In genomic region chr1:153379832-153380231, GRCm38 (mm10) we compare ENCODE assay signal across 24 mouse cellular contexts. TPM values are rescaled to one million over a fixed set of nuclear protein-coding genes. Genes with fewer than 3 reads are reported as not detected.
A peak's percentile ranks its signal among the peaks of the same experiment; 100 is the strongest.
DNase-seq lines count a peak whose midpoint lies in the region; ATAC-seq lines count a peak whose summit lies in the region.
"Had no signal": no experiment of that assay in that cellular context is flagged by ENCODE, and none has a peak within 500 bp of the region (broad histone marks: within the 10 kb centered on the region; RNA-seq: fewer than 3 reads in every experiment).

No protein-coding gene starts in this region.

- no peak for ATAC-seq in hindbrain, embryonic 13.5 days (ENCODE audit: low FRiP score)
- no peak for ATAC-seq in forebrain, embryonic 16.5 days
- ATAC-seq: forebrain, embryonic 15.5 days; intestine, postnatal 0 days; liver, postnatal 0 days; midbrain, embryonic 13.5 days had no signal

- no peak overlapping the region for H3K4me2 ChIP-seq in hindbrain, embryonic 13.5 days
- no peak overlapping the region for H3K4me2 ChIP-seq in forebrain, embryonic 16.5 days (ENCODE audit: low read length)
- H3K4me2 ChIP-seq: forebrain, embryonic 15.5 days; heart, embryonic 13.5 days; hindbrain, embryonic 14.5 days; kidney, embryonic 15.5 days; liver, embryonic 11.5 days; midbrain, embryonic 13.5 days had no signal

- H3K9ac ChIP-seq in hindbrain, embryonic 13.5 days: no peak overlapping the region
- no peak overlapping the region for H3K9ac ChIP-seq in forebrain, embryonic 16.5 days (replicated peaks; ENCODE audit: low read depth, low read length)
- H3K9ac ChIP-seq: forebrain, embryonic 15.5 days; heart, embryonic 13.5 days; hindbrain, embryonic 14.5 days; kidney, embryonic 15.5 days; liver, postnatal 0 days; midbrain, embryonic 13.5 days had no signal

- WGBS in hindbrain, embryonic 13.5 days: 89% methylated on average over 5 of the region's 5 CpGs
- WGBS in forebrain, embryonic 16.5 days: 88% methylated on average over 5 of the region's 5 CpGs

- H3K36me3 ChIP-seq in hindbrain, embryonic 13.5 days: no peaks in the 10 kb centered on the region
- H3K36me3 ChIP-seq in forebrain, embryonic 16.5 days (ENCODE audit: control insufficient read depth, insufficient read depth): no peaks in the 10 kb centered on the region
- H3K36me3 ChIP-seq: embryonic facial prominence, embryonic 10.5 days; forebrain, embryonic 15.5 days; heart, embryonic 13.5 days; kidney, embryonic 15.5 days; midbrain, embryonic 13.5 days had no signal

- H3K4me3 ChIP-seq in hindbrain, embryonic 13.5 days: no peak overlapping the region
- H3K4me3 ChIP-seq in forebrain, embryonic 16.5 days (replicated peaks; ENCODE audit: low read length): no peak overlapping the region
- H3K4me3 ChIP-seq: embryonic facial prominence, embryonic 10.5 days; forebrain, embryonic 15.5 days; heart, embryonic 13.5 days; kidney, embryonic 15.5 days; megakaryocyte, embryonic 14.5 days; midbrain, embryonic 13.5 days had no signal

- H3K27ac ChIP-seq in hindbrain, embryonic 13.5 days: no peak overlapping the region
- no peak overlapping the region for H3K27ac ChIP-seq in forebrain, embryonic 16.5 days (ENCODE audit: low read length)
- H3K27ac ChIP-seq: embryonic facial prominence, embryonic 10.5 days; forebrain, embryonic 15.5 days; heart, embryonic 13.5 days; hindbrain, embryonic 14.5 days; kidney, embryonic 15.5 days; midbrain, embryonic 13.5 days; stomach, postnatal 0 days had no signal

- DNase-seq in lung, postnatal 10 days: peak; percentile 8
- DNase-seq in lung, postnatal 4 days: no peak
- DNase-seq in induced T-regulatory cell, adult 2 months (ENCODE audit: low read depth): peak; percentile 61
- DNase-seq in thymus, postnatal 14 days: peak; percentile 51
- no peak for DNase-seq in spleen, adult 18-20 months
- DNase-seq: adrenal gland, postnatal 36 days; cerebellum, adult 9-10 months; gastrocnemius, postnatal 10 days; heart, adult 18-20 months; heart, postnatal 14 days; liver, postnatal 0 days had no signal

- H3K27me3 ChIP-seq in hindbrain, embryonic 13.5 days: no peaks in the 10 kb centered on the region
- no peaks in the 10 kb centered on the region for H3K27me3 ChIP-seq in forebrain, embryonic 16.5 days (replicated peaks; ENCODE audit: control insufficient read depth, insufficient read depth, low read length)
- H3K27me3 ChIP-seq: forebrain, embryonic 15.5 days; heart, embryonic 13.5 days; kidney, embryonic 15.5 days; midbrain, embryonic 13.5 days had no signal

- no peaks in the 10 kb centered on the region for H3K9me3 ChIP-seq in hindbrain, embryonic 13.5 days
- H3K9me3 ChIP-seq in forebrain, embryonic 16.5 days (ENCODE audit: control insufficient read depth, low read length): no peaks in the 10 kb centered on the region
- H3K9me3 ChIP-seq: embryonic facial prominence, embryonic 10.5 days; forebrain, embryonic 15.5 days; heart, embryonic 13.5 days; kidney, embryonic 15.5 days; megakaryocyte, embryonic 14.5 days; midbrain, embryonic 13.5 days had no signal

- H3K4me1 ChIP-seq in hindbrain, embryonic 13.5 days (replicated peaks): no peaks in the 10 kb centered on the region
- no peaks in the 10 kb centered on the region for H3K4me1 ChIP-seq in forebrain, embryonic 16.5 days (replicated peaks; ENCODE audit: control insufficient read depth, insufficient read depth, low read length)
- H3K4me1 ChIP-seq: forebrain, embryonic 15.5 days; midbrain, embryonic 13.5 days had no signal

RNA-seq across cellular contexts. Expression of gene Shcbp1l, which starts 45.1 kb away (rescaled TPM):
- polyA plus RNA-seq in hindbrain, embryonic 13.5 days (2015; fragmentation: Nextera tagmentation; extraction: Ambion mirVana): 0.25 and 0.26 TPM in 2 replicates
- 0.14 and 0.67 TPM in 2 replicates for polyA plus RNA-seq in forebrain, embryonic 16.5 days (2015; fragmentation: Nextera tagmentation; extraction: Ambion mirVana)
- polyA plus RNA-seq: intestine, postnatal 0 days; small intestine, adult 2 months had no signal

RNA-seq across cellular contexts. Expression of gene Lamc1, which starts 47.2 kb away (rescaled TPM):
- polyA plus RNA-seq in hindbrain, embryonic 13.5 days (2015; fragmentation: Nextera tagmentation; extraction: Ambion mirVana): 18.6 and 20.2 TPM in 2 replicates
- 14.4 and 18.5 TPM in 2 replicates for polyA plus RNA-seq in forebrain, embryonic 16.5 days (2015; fragmentation: Nextera tagmentation; extraction: Ambion mirVana)

Comparison
In these comparisons a context has a peak if more than half of its experiments do, and no peak if none do; other contexts are left out.
1. DNase-seq: peak in lung, postnatal 10 days (single experiment), induced T-regulatory cell, adult 2 months (single experiment) and thymus, postnatal 14 days (single experiment); none in lung, postnatal 4 days (0 of 2) and spleen, adult 18-20 months (0 of 2).